Mouse (Mus musculus): ENCODE measurements around the gene Nckap5. TPM values are rescaled to one million over a fixed set of nuclear protein-coding genes. Genes with fewer than 3 reads are reported as not detected.
"Not testable (repeated sequence)": the region's sequence is repeated elsewhere in the genome, so short reads cannot be mapped to it uniquely, and the experiment has no call there.

Nckap5 gene
- total and polyA plus RNA-seq, 3 experiments = not detected

- TF ChIP-seq USF2 (IDR thresholded peaks at IDR 0.05; ENCODE audit: borderline replicate concordance in 1 of 2, insufficient read depth in 1 of 2, low read depth in 1 of 2, low read length in 2 of 2) (no peak), SMC3 (IDR thresholded peaks at IDR 0.05; ENCODE audit: low read depth, low read length) (no peak), MEF2A (IDR thresholded peaks at IDR 0.05; ENCODE audit: extremely low read depth, insufficient replicate concordance, low read depth, low read length, poor library complexity, severe bottlenecking) (no peak), ZNF384 (IDR thresholded peaks at IDR 0.05; ENCODE audit: low read depth, low read length) (no peak), MXI1 (IDR thresholded peaks at IDR 0.05; ENCODE audit: low read depth, low read length) (no peak), UBTF (IDR thresholded peaks at IDR 0.05; ENCODE audit: borderline replicate concordance, insufficient read depth, low read depth, low read length) (no peak), CHD1 (IDR thresholded peaks at IDR 0.05; ENCODE audit: low read depth, low read length) (no peak), ETS1 (IDR thresholded peaks at IDR 0.05; ENCODE audit: low read depth, low read length) (no peak), HCFC1 (IDR thresholded peaks at IDR 0.05; ENCODE audit: low read depth, low read length) (no peak)
- Histone ChIP-seq H3K4me3 (ENCODE audit: control insufficient read depth in 1 of 2, insufficient read depth in 1 of 2, low read depth in 2 of 2, low read length in 2 of 2) (no peak overlapping the region), H3K4me1 (ENCODE audit: control insufficient read depth in 1 of 2, insufficient read depth in 2 of 2, low read length in 2 of 2) (no peaks in the 10 kb centered on the region), H3K27me3 (ENCODE audit: control insufficient read depth in 1 of 2, insufficient read depth in 2 of 2, low read length in 2 of 2) (no peaks in the 10 kb centered on the region), H3K9ac (ENCODE audit: control insufficient read depth, low read depth, low read length, poor library complexity, severe bottlenecking) (no peak overlapping the region), H3K79me2 (ENCODE audit: control insufficient read depth, insufficient read depth, low read length, poor library complexity) (no peaks in the 10 kb centered on the region), H3K27ac (ENCODE audit: control insufficient read depth, low read depth, low read length) (no peak overlapping the region), H3K9me3 (replicated peaks; ENCODE audit: insufficient read depth, low read length) (no peaks in the 10 kb centered on the region), H3K36me3 (ENCODE audit: control insufficient read depth in 1 of 2, insufficient read depth in 2 of 2, low read length in 2 of 2) (no peaks in the 10 kb centered on the region)
- DNase-seq (ENCODE audit: low read depth, low spot score) = no peak
These were observed 724.8 kb downstream of the Nckap5 start for GRCm38 (mm10) chr1:126105673-126106256.

DNA sequence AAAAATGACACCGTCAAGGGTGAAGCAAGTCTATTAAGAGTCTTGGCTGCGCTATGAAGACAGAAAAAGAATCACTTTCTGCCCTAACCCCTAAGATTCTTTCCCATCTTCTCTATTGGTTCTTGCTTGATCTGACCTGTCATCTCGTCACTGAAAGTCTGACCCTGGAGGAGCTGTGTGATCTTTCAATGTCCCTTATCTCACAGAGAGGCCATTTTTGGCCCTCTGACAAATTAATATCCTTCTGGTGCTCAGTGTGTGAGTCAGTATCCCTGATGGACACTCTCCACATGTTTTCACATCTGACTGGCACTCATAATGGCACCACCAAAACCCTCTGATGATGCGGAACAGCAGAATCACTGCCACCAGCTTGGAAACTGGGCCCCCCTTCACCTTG, 736.3 kb downstream of the Nckap5 start:
- H3K9ac ChIP-seq (ENCODE audit: control insufficient read depth, low read depth, low read length, poor library complexity, severe bottlenecking) = no peak overlapping the region
- TF ChIP-seq POLR2AphosphoS2 (IDR thresholded peaks at IDR 0.05; ENCODE audit: low read length) (no peak), MXI1 (IDR thresholded peaks at IDR 0.05; ENCODE audit: low read depth, low read length) (no peak), GABPA (IDR thresholded peaks at IDR 0.05; ENCODE audit: low read depth, low read length) (no peak), POLR2AphosphoS5 (IDR thresholded peaks at IDR 0.05; ENCODE audit: borderline replicate concordance, low read depth, low read length) (no peak), MEF2A (IDR thresholded peaks at IDR 0.05; ENCODE audit: extremely low read depth, insufficient replicate concordance, low read depth, low read length, poor library complexity, severe bottlenecking) (no peak), ZMIZ1 (IDR thresholded peaks at IDR 0.05; ENCODE audit: low read depth, low read length) (no peak), USF2 (IDR thresholded peaks at IDR 0.05; ENCODE audit: borderline replicate concordance in 1 of 2, insufficient read depth in 1 of 2, low read depth in 1 of 2, low read length in 2 of 2) (no peak)
- no peaks in the 10 kb centered on the region for H3K27me3 ChIP-seq (ENCODE audit: control insufficient read depth in 1 of 2, insufficient read depth in 2 of 2, low read length in 2 of 2)
- H3K36me3 ChIP-seq (ENCODE audit: control insufficient read depth in 1 of 2, insufficient read depth in 2 of 2, low read length in 2 of 2) = no peaks in the 10 kb centered on the region
- no peak for DNase-seq (ENCODE audit: low read depth, low spot score)
- no peaks in the 10 kb centered on the region for H3K79me2 ChIP-seq (ENCODE audit: control insufficient read depth, insufficient read depth, low read length, poor library complexity)
- H3K4me1 ChIP-seq (ENCODE audit: control insufficient read depth in 1 of 2, insufficient read depth in 2 of 2, low read length in 2 of 2) = no peaks in the 10 kb centered on the region
- H3K9me3 ChIP-seq (replicated peaks; ENCODE audit: insufficient read depth, low read length) = no peaks in the 10 kb centered on the region
- no peak overlapping the region for H3K27ac ChIP-seq (ENCODE audit: control insufficient read depth, low read depth, low read length)
- no peak overlapping the region for H3K4me3 ChIP-seq (ENCODE audit: control insufficient read depth in 1 of 2, insufficient read depth in 1 of 2, low read depth in 2 of 2, low read length in 2 of 2)

DNA sequence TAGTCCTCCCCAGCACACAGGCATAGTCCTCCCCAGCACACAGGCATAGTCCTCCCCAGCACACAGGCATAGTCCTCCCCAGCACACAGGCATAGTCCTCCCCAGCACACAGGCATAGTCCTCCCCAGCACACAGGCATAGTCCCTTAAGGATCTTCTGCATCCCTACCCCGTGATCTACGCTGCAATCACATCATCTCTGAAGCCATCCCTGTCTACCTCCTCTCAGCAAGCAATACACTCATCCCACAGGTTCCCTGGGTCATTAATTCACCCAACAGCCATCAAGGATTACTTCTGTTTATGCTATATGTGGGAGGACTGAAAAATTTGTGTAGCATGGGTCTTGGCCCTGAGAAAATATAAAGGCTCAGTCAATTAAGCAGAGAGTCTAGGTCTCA, 738.6 kb downstream of the Nckap5 start:
- H3K27ac ChIP-seq (ENCODE audit: control insufficient read depth, low read depth, low read length); H3K27me3 ChIP-seq (ENCODE audit: control insufficient read depth in 1 of 2, insufficient read depth in 2 of 2, low read length in 2 of 2); H3K9ac ChIP-seq (ENCODE audit: control insufficient read depth, low read depth, low read length, poor library complexity, severe bottlenecking); H3K9me3 ChIP-seq (replicated peaks; ENCODE audit: insufficient read depth, low read length); H3K36me3 ChIP-seq (ENCODE audit: control insufficient read depth in 1 of 2, insufficient read depth in 2 of 2, low read length in 2 of 2); DNase-seq (ENCODE audit: low read depth, low spot score); H3K4me1 ChIP-seq (ENCODE audit: control insufficient read depth in 1 of 2, insufficient read depth in 2 of 2, low read length in 2 of 2); H3K79me2 ChIP-seq (ENCODE audit: control insufficient read depth, insufficient read depth, low read length, poor library complexity); H3K4me3 ChIP-seq (ENCODE audit: control insufficient read depth in 1 of 2, insufficient read depth in 1 of 2, low read depth in 2 of 2, low read length in 2 of 2): not testable (repeated sequence)

Measured in MEL (cell line).